Mouse (Mus musculus) heart, postnatal 14 days (tissue): ENCODE results near the gene Mrps18a. TPM values are rescaled to one million over a fixed set of nuclear protein-coding genes. Genes with fewer than 3 reads are reported as not detected.
A peak's percentile ranks its signal among the peaks of the same experiment; 100 is the strongest.

Source experiments
- DNase-seq, 2 experiments: peaks; one replicate each; pipeline ENCODE4 v3.0.0; 2021 to 2022
- intact Hi-C: fragments of 180-260 bp; cut with DNase I; formaldehyde crosslinking; loops from one replicate; pipeline ENCODE4 v1.15.1; 2025
- long read RNA-seq, 2 experiments: library from polyadenylated mRNA; stranded (forward); transcript quantifications; one replicate each; pipeline ENCODE4 v2.0.0; 2021
- total RNA-seq, 2 experiments: library from RNA; stranded (reverse); gene quantifications; 2 replicates each; pipeline ENCODE4 v1.2.3; 2021

Gene Mrps18a
- 100 to 1,000 TPM; 115 to 119 TPM for total RNA-seq
- long read RNA-seq, experiment 1, transcript Mrps18a-201 (6 exons, 884 nt): major isoform, 143 of 168 reads
- long read RNA-seq, experiment 1, partial matches to known transcripts: 1 of 168 reads
- long read RNA-seq, experiment 1, other reads (novel, unspliced or antisense): 21 of 168 reads
- long read RNA-seq, experiment 2, transcript Mrps18a-201 (6 exons, 884 nt): major isoform, 90 of 109 reads
- long read RNA-seq, experiment 2, partial matches to known transcripts: 1 of 109 reads
- long read RNA-seq, experiment 2, other reads (novel, unspliced or antisense): 18 of 109 reads

- intact Hi-C loops: no loop called here
- peak; percentile 83 to 87 for DNase-seq
Observed at GRCm38 (mm10) chr17:46110402-46111289, at the start of gene Mrps18a. Gene Mrps18a, plus strand, starts transcription at chr17:46110986.

- DNase-seq: peak; percentile 53 to 72
- intact Hi-C loops: no loop called here
Observed at GRCm38 (mm10) chr17:46063283-46063973, 47.4 kb upstream of the Mrps18a start.

GRCm38 (mm10) chr17:46063974-46064312 lies 46.8 kb upstream of the Mrps18a start:
- no peak for DNase-seq
- intact Hi-C loops: no loop called here

GRCm38 (mm10) chr17:46070046-46070445 lies 40.7 kb upstream of the Mrps18a start:
- intact Hi-C loops: no loop called here
- no peak for DNase-seq

GRCm38 (mm10) chr17:46071531-46071930 lies 39.3 kb upstream of the Mrps18a start:
- DNase-seq: no peak
- intact Hi-C loops: no loop called here

GRCm38 (mm10) chr17:46073730-46074301 lies 37.0 kb upstream of the Mrps18a start:
- DNase-seq: peak; percentile 72
- intact Hi-C loops: no loop called here

GRCm38 (mm10) chr17:46074398-46075115 lies 36.2 kb upstream of the Mrps18a start:
- intact Hi-C loops: no loop called here
- DNase-seq: no peak

- intact Hi-C loops: no loop called here
- peak; percentile 21 to 36 for DNase-seq
Observed at GRCm38 (mm10) chr17:46075116-46075485, 35.7 kb upstream of the Mrps18a start.

GRCm38 (mm10) chr17:46075551-46076259 lies 35.1 kb upstream of the Mrps18a start:
- intact Hi-C loops: no loop called here

GRCm38 (mm10) chr17:46076260-46076551 lies 34.6 kb upstream of the Mrps18a start:
- intact Hi-C loops: no loop called here
- DNase-seq: no peak

More at GRCm38 (mm10) chr17:46075551-46076259, 35.1 kb upstream of the Mrps18a start:
- no peak for DNase-seq

- intact Hi-C loops: no loop called here
- no peak for DNase-seq
Observed at GRCm38 (mm10) chr17:46077921-46078534, 32.8 kb upstream of the Mrps18a start.

GRCm38 (mm10) chr17:46079037-46079436 lies 31.7 kb upstream of the Mrps18a start:
- DNase-seq: no peak
- intact Hi-C loops: no loop called here

GRCm38 (mm10) chr17:46080388-46080787 lies 30.4 kb upstream of the Mrps18a start:
- intact Hi-C loops: no loop called here

GRCm38 (mm10) chr17:46081042-46081441 lies 29.7 kb upstream of the Mrps18a start:
- DNase-seq: no peak
- intact Hi-C loops: no loop called here

More at GRCm38 (mm10) chr17:46080388-46080787, 30.4 kb upstream of the Mrps18a start:
- DNase-seq: no peak

- intact Hi-C loops: no loop called here
Observed at GRCm38 (mm10) chr17:46081657-46082056, 29.1 kb upstream of the Mrps18a start.

GRCm38 (mm10) chr17:46083381-46083780 lies 27.4 kb upstream of the Mrps18a start:
- no peak for DNase-seq
- intact Hi-C loops: no loop called here

More at GRCm38 (mm10) chr17:46081657-46082056, 29.1 kb upstream of the Mrps18a start:
- DNase-seq: peak; percentile 77 to 78

GRCm38 (mm10) chr17:46084091-46084501 lies 26.7 kb upstream of the Mrps18a start:
- DNase-seq: peak; percentile 86 to 88
- intact Hi-C loops: no loop called here

GRCm38 (mm10) chr17:46086341-46086870 lies 24.4 kb upstream of the Mrps18a start:
- intact Hi-C loops: no loop called here
- no peak for DNase-seq

- no peak for DNase-seq
- intact Hi-C loops: no loop called here
Observed at GRCm38 (mm10) chr17:46091351-46091750, 19.4 kb upstream of the Mrps18a start.
